Mouse (Mus musculus) intestine, embryonic 14.5 days (tissue): ENCODE results near the gene Mical2. TPM values are rescaled to one million over a fixed set of nuclear protein-coding genes. Genes with fewer than 3 reads are reported as not detected.

ENCODE experiments used
- ATAC-seq: fragments of 200-750 bp; cut with Nextera tagmentation; replicated peaks from 2 replicates; pipeline ENCODE4 v1.8.0; 2017; ENCODE audit warnings: low read depth, moderate number of reproducible peaks, moderate TSS enrichment, moderate library complexity; ENCODE audit not compliant: low FRiP score, low TSS enrichment
- DNase-seq: peaks from one replicate; pipeline ENCODE4 v3.0.0-alpha.2; 2018; ENCODE audit warnings: low spot score
- H3K27ac ChIP-seq: fragments of 300-500 bp; sonication (generic); 2 replicates; pipeline ENCODE4 v1.5.1; 2014; ENCODE audit warnings: low read depth, mild to moderate bottlenecking, control low read depth
- H3K27me3 ChIP-seq: fragments of 300-500 bp; sonication (generic); replicated peaks from 2 replicates; pipeline ENCODE4 v1.6.1; 2014; ENCODE audit warnings: low read length, control low read depth; ENCODE audit not compliant: control insufficient read depth, insufficient read depth
- H3K36me3 ChIP-seq: fragments of 300-500 bp; sonication (generic); 2 replicates; pipeline ENCODE4 v1.6.1; 2014; ENCODE audit warnings: low read length, control low read depth; ENCODE audit not compliant: control insufficient read depth, insufficient read depth
- H3K4me1 ChIP-seq: fragments of 300-500 bp; sonication (generic); replicated peaks from 2 replicates; pipeline ENCODE4 v1.6.1; 2014; ENCODE audit warnings: low read length, control low read depth, mixed read lengths; ENCODE audit not compliant: control insufficient read depth, insufficient read depth
- H3K4me2 ChIP-seq: fragments of 300-500 bp; sonication (generic); 2 replicates; pipeline ENCODE4 v1.6.1; 2014; ENCODE audit warnings: low read length
- H3K4me3 ChIP-seq: fragments of 300-500 bp; sonication (generic); 2 replicates; pipeline ENCODE4 v1.5.1; 2014; ENCODE audit warnings: low read depth, low read length, control low read depth, mixed read lengths
- H3K9ac ChIP-seq: fragments of 300-500 bp; sonication (generic); 2 replicates; pipeline ENCODE4 v1.6.1; 2014; ENCODE audit warnings: mild to moderate bottlenecking, low read length
- H3K9me3 ChIP-seq: fragments of 300-500 bp; sonication (generic); 2 replicates; pipeline ENCODE4 v1.6.1; 2016; ENCODE audit warnings: low read length, control low read depth; ENCODE audit not compliant: control insufficient read depth
- WGBS: fragments of 180-500 bp; shearing (Covaris S2); extraction: QIAGEN DNeasy Blood & Tissue Kit; methylation state at CpG from one replicate; pipeline ENCODE4 v1.1.7; 2014; 5-methylcytosine and 5-hydroxymethylcytosine counted together
- polyA plus RNA-seq: library from polyadenylated mRNA; unstranded; fragments of >200 nt; fragmentation: Nextera tagmentation; extraction: Ambion mirVana; gene quantifications from 2 replicates; pipeline ENCODE4 v1.2.1, GENCODE M21; 2014

Mical2 gene
- polyA plus RNA-seq, 1 experiment from 2014 or later, result 18.2 TPM

DNA sequence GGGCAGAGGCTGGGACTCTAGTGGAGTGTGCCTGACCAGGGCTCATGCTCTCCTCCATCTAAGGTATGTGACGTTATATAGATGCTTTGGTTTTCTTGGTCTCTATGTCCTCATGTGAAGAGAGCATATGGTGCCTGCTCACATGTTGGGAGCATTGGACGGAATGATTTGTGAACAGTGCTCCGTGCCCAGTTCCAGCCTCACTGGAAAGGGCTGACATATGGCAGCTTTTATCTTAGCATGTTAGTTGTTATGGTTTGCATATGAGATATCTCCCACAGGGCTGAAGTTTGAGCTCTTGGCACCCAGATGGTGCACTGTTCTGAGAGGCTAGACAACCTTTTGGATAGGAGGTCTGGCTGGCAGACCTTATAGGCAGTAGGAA lies 16.3 kb downstream of the Mical2 start:
- Histone ChIP-seq H3K27me3 (no peaks in the 10 kb centered on the region), H3K9me3 (no peaks in the 10 kb centered on the region), H3K27ac (no peak overlapping the region), H3K36me3 (no peaks in the 10 kb centered on the region), H3K4me3 (no peak overlapping the region), H3K9ac (no peak overlapping the region), H3K4me2 (no peak overlapping the region), H3K4me1 (peaks cover 12% of the 10 kb centered on the region)
- DNase-seq (no peak), ATAC-seq (no peak)
- WGBS, result 92% methylated on average over 3 of the region's 3 CpGs

DNA sequence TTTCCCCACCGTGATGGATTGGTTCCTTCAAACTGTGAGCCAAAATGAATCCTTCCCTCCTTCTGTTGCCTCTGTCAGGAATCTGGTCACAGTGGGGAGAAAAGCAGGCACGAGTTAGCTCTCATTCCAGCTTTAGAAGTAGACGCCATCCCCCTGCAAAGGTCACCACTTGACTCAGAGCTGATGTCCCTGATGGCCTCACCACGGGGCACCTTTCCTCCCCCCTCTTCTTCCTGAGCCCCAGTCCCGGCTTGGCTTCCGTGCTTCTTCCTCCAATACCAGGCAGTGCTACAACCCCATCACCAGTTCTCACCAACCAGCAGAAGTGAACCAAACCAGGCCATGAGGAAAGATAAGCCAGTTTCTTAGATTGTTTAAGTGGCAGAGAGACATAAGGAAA lies 16.9 kb downstream of the Mical2 start:
- WGBS, result 85% methylated on average over 6 of the region's 6 CpGs
- Histone ChIP-seq H3K4me2 (no peak overlapping the region), H3K27me3 (no peaks in the 10 kb centered on the region), H3K9ac (no peak overlapping the region), H3K9me3 (no peaks in the 10 kb centered on the region), H3K27ac (no peak overlapping the region), H3K4me1 (peaks cover 12% of the 10 kb centered on the region), H3K4me3 (no peak overlapping the region), H3K36me3 (no peaks in the 10 kb centered on the region)
- ATAC-seq (no peak), DNase-seq (no peak)

DNA sequence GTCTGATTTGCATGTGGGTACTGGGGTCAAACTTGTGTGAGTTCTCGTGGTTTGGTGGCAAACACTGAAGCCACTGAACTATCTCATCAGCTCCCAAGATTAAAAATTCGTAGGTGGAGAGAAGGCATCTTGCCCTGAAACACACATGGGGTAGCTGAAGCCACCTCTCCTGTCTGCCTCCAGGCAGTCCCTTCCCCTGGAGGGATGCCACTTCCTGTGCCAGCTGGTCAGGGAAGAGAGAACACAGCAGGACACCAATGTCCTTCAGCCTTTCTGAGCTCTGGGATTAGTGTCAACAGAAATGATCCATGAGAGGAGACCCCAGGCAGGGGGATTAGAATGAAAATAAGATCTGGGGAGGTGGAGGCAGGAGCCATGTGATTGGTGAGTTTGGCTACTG lies 18.4 kb downstream of the Mical2 start:
- no peaks in the 10 kb centered on the region for H3K36me3 ChIP-seq
- no peaks in the 10 kb centered on the region for H3K27me3 ChIP-seq
- peaks cover 9% of the 10 kb centered on the region for H3K4me1 ChIP-seq
- H3K9ac ChIP-seq, result no peak overlapping the region
- no peak overlapping the region for H3K4me3 ChIP-seq
- ATAC-seq (no peak), DNase-seq (no peak)
- H3K27ac ChIP-seq, result no peak overlapping the region
- no peak overlapping the region for H3K4me2 ChIP-seq
- H3K9me3 ChIP-seq, result no peaks in the 10 kb centered on the region
- 73% methylated on average over 2 of the region's 2 CpGs for WGBS

DNA sequence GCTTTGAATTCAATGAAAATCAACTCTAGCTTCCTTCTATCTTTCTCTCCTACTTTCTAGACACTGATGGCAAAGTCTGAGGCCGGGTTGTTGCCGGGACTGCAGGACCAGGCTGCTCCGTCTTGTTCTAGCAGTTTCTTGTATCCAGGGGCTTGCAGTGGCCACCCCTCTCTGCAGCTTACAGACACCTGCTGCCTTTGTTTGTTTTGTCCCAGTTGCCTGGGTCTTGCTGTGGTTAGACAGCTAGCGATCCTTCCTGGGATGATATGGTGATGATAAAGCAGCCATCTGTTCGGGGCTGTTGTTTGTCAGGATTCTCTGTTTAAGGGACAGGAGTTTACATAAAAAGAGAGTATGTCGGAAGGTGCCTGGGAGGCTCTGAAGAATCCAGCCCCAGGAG lies 19.0 kb downstream of the Mical2 start:
- Histone ChIP-seq H3K36me3 (no peaks in the 10 kb centered on the region), H3K9ac (no peak overlapping the region), H3K27ac (no peak overlapping the region), H3K27me3 (no peaks in the 10 kb centered on the region), H3K9me3 (no peaks in the 10 kb centered on the region), H3K4me3 (no peak overlapping the region), H3K4me2 (no peak overlapping the region), H3K4me1 (peaks cover 7% of the 10 kb centered on the region)
- WGBS, result 13% methylated on average over 6 of the region's 6 CpGs
- ATAC-seq (no peak), DNase-seq (no peak)

DNA sequence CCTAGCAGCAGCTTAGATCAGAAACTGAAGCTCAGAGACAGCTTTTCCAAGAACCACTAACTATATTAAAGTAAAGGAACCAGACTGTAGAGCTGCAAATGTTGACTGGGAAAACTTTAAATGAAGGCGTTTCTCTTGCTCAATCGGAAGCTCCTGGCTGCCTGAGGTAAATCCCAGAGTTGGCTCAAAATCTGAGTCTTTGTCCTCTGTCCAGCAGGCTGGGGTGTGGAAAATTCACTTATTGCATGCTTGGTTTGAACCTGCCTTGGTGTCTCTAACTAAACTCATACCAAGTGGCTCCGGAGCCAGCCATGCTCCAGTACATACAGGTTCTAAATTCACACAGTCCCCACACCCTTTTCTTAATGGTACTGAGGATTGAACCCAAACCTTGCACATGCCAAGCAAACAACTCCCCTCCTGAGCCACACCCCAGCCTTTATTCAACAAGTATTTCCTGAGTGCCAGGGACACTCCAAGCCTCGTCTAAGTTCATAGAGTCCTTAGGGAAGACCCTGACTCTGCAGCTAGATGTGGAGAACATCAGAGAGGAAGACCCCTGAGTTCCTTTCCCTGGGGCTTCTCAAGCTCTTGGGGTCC lies 20.3 kb downstream of the Mical2 start:
- Histone ChIP-seq H3K9ac (no peak overlapping the region), H3K4me3 (no peak overlapping the region), H3K4me2 (no peak overlapping the region), H3K9me3 (no peaks in the 10 kb centered on the region), H3K36me3 (no peaks in the 10 kb centered on the region), H3K27me3 (no peaks in the 10 kb centered on the region), H3K4me1 (peaks cover 7% of the 10 kb centered on the region), H3K27ac (no peak overlapping the region)
- DNase-seq (no peak), ATAC-seq (no peak)
- 81% methylated on average over 4 of the region's 4 CpGs for WGBS

DNA sequence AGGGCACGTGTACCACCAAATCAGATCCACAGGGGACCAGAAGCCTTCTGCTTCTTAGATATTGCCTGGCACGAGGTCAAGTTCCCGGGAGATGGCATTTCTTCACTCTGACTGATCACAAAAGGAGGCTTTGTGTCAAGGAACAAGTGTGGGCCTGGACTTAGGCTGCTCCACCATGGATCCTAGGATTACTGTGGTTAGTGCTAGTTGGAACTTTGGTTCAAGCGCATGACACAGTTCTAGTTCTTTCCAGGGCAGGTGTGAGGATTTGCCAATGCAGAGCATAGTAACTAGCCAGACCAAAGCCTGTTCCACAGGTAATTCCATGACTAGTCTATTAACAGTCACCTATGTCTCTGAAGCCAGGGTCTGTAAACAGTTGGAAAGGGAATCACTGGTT lies 20.8 kb downstream of the Mical2 start:
- no peaks in the 10 kb centered on the region for H3K9me3 ChIP-seq
- 90% methylated on average over 4 of the region's 4 CpGs for WGBS
- no peak overlapping the region for H3K4me2 ChIP-seq
- DNase-seq (no peak), ATAC-seq (no peak)
- peaks cover 7% of the 10 kb centered on the region for H3K4me1 ChIP-seq
- H3K9ac ChIP-seq, result no peak overlapping the region
- no peaks in the 10 kb centered on the region for H3K36me3 ChIP-seq
- H3K27ac ChIP-seq, result no peak overlapping the region
- no peak overlapping the region for H3K4me3 ChIP-seq
- H3K27me3 ChIP-seq, result no peaks in the 10 kb centered on the region

DNA sequence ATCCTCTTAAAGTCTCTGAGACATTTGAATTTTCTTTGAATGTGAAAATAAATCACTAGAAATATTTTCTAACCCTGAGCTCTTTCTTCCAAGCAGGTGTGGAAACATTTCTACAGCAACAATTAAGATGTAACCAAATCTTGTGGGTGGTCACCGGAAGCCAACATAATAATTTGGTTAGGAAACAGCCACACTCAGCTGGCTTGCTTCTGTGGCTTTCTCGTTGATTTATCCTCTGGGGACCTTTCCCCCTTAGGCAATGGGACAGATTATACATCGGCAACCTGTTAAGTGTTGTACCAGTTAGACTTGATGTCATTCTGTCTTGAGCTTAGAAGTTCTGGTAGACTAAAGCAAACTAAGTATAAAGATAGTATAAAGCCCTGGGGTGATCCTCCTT lies 22.2 kb downstream of the Mical2 start:
- Histone ChIP-seq H3K4me1 (peaks cover 11% of the 10 kb centered on the region), H3K27me3 (no peaks in the 10 kb centered on the region), H3K9ac (no peak overlapping the region), H3K27ac (no peak overlapping the region), H3K4me2 (no peak overlapping the region), H3K4me3 (no peak overlapping the region), H3K9me3 (no peaks in the 10 kb centered on the region), H3K36me3 (no peaks in the 10 kb centered on the region)
- DNase-seq (no peak), ATAC-seq (no peak)
- WGBS, result 58% methylated on average over 3 of the region's 3 CpGs

DNA sequence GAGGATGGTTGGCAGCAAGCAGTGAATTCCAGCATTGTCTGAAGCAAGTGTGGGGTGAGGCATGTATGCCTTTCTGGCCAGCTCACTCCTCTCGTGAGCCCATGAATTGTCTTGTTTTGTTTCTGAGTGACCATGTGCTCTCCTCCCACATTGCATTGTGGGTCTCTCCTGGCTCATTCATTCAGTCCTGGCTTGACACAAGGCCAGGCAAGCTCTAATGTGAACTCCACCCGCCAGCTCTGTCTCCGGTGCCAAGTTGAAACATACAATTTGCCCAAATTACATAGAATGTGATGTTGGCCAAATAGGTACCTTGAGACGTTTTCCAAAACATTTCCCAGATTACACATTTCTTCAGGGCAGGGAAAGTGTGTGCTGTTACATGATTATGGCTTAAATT lies 23.8 kb downstream of the Mical2 start:
- Histone ChIP-seq H3K9me3 (no peaks in the 10 kb centered on the region), H3K4me1 (peaks cover 10% of the 10 kb centered on the region; the same call in 1 of the 2 replicates), H3K4me3 (no peak overlapping the region), H3K4me2 (no peak overlapping the region), H3K27ac (no peak overlapping the region), H3K36me3 (no peaks in the 10 kb centered on the region), H3K9ac (no peak overlapping the region), H3K27me3 (no peaks in the 10 kb centered on the region)
- DNase-seq (no peak), ATAC-seq (no peak)
- WGBS, result 75% methylated on average over 4 of the region's 4 CpGs

DNA sequence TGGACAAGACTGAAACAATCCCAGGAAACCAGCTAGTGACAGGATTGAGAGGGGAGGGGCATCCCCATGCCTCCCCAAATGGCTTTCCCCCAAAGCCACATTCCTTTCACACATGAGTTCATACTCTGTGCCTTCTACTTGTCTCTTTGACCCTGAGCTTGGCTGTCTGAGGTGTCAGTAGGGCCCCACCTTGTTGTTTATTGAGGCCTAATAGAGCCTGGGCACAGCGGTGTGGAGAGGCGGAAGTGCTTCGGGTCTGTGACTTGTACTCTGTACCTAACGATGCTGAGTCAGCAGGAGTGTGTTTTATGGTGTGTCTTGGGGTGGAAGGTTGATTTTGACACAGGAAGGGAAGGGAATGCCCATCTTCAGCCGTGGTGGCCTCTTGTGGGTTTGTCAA lies 26.4 kb downstream of the Mical2 start:
- H3K4me2 ChIP-seq, result no peak overlapping the region

More for the DNA sequence above, 26.4 kb downstream of the Mical2 start:
- WGBS, result 47% methylated on average over 5 of the region's 5 CpGs
- peak; percentile 88 for ATAC-seq
- H3K36me3 ChIP-seq, result no peaks in the 10 kb centered on the region
- 0 out of 2 replicates have a peak, but pooled peaks cover 3% of the 10 kb centered on the region for H3K4me1 ChIP-seq
- no peak overlapping the region; the same call in 1 of the 2 replicates for H3K27ac ChIP-seq
- no peak overlapping the region for H3K4me3 ChIP-seq
- no peak overlapping the region for H3K9ac ChIP-seq
- DNase-seq, result no peak
- H3K9me3 ChIP-seq, result no peaks in the 10 kb centered on the region
- H3K27me3 ChIP-seq, result no peaks in the 10 kb centered on the region
